Mouse (Mus musculus) common myeloid progenitor, adult 5-6 weeks (primary cell): ENCODE data around the gene Rbm6. TPM values are rescaled to one million over a fixed set of nuclear protein-coding genes. Genes with fewer than 3 reads are reported as not detected.
A peak's percentile ranks its signal among the peaks of the same experiment; 100 is the strongest.

Source experiments
- ATAC-seq: replicated peaks from 2 replicates; pipeline ENCODE4 v1.8.0; 2016; ENCODE audit warnings: low read depth, mild to moderate bottlenecking, moderate TSS enrichment, inconsistent platforms; ENCODE audit not compliant: poor library complexity, severe bottlenecking
- total RNA-seq: library from RNA; stranded (forward); fragments of 200-1000, 187-1606 nt; gene quantifications from 2 replicates; pipeline ENCODE4 v1.2.3, GENCODE M21; 2017

The Rbm6 gene
- total RNA-seq, 1 experiment from 2014 or later, result 180 TPM

- ATAC-seq, result peak; percentile 97
Observed at GRCm38 (mm10) chr9:107887804-107888266, 14.8 kb upstream of the Rbm6 start, which contains the start of gene Mon1a. Gene Mon1a, plus strand, starts transcription at chr9:107888151.

DNA sequence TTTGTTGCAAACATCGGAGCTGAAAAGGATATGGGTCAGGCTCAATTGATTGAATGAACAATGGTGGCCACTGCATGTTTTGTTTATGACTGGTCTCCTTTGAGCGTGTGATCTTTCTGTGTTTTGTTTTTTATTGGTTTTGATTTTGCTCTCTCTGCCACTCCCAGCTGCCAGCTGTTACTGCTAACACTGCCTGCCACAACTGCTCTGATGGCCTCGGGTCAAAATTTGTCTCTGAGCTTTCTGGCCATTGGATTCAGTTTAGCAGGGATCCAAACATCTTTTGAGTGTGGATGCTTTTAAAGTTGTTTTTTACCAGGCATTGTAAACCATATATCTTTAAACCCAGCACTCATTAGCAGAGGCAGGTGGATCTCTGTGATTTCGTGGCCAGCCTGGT, 7.4 kb upstream of the Rbm6 start:
- no peak for ATAC-seq

DNA sequence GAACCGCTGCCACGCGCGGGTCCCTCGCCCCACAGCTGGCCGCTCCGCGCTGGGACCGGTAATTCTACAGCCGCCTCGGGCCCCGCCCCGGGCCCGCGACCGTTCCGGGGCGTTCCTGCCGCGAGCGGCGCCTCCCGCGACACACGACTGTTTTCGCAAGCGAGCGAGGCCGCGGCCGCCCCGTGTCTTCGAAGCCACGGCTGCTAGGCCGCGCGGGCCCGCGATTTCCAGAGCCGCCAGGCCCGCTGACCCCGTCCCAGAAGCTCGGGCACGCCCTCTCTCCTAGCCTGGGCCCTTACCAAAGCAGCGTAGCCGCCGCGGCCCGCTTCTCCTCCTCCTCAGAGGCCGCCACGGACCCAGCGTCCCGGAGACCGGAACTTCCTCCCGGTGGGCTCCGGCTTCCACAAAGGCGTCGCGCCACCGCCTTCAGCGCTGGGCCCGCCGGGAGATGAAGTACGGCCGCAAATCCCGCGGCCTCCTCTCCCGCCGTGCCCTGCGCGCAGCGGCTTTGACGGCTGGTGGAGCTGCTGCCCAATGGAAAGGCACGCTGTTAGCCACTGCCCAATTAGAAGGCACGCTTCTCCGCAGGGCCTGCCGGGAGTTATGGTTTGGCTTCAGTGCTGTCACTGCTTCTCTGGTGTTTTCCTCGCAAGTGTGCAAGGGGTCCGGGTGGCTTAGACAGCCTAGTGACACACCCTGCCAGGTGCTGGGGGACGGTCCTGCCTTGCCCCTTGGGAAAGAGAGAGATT, 513 bp downstream of the Rbm6 start:
- peak; percentile 99 for ATAC-seq

GRCm38 (mm10) chr9:107866081-107866480, 7.0 kb downstream of the Rbm6 start:
- ATAC-seq, result no peak

DNA sequence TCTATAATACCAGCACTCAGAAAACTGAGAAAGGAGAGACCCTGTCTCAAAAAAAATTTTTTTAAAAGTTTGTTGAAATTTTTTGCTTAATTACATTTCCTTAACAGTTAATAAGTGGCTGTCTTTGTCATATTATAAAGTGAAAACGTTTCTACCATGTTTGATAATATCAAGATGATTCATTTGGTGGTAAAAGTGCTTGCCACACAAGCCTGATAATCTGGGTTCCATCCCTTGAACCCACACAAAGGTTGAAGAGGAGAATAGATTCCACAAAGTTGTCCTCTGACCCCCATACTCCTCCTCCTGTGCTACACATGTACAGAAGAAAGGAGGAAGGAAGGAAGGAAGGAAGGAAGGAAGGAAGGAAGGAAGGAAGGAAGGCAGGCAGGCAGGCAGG, 8.5 kb downstream of the Rbm6 start:
- no peak for ATAC-seq

DNA sequence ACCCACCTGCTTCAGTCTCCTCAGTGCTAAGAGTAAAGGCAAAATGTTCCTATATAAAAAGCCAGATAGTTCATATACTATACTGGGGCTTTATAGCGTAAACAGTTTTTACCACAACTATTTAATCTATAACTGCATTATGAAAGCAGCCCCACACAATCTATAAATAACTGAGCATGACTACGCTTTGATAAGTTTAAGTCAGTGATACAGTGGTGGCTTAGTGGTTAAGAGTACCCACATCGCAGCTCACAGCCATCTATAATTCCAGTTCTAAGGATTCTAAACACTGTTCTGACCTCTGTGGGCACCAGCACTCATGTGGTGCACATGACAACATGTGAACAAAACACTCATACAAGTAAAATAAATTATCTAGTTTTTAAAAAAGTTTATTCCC, 14.7 kb downstream of the Rbm6 start:
- peak; percentile 66; the same call in 1 of the 2 replicates for ATAC-seq

GRCm38 (mm10) chr9:107848922-107849321, 24.1 kb downstream of the Rbm6 start:
- ATAC-seq, result no peak

DNA sequence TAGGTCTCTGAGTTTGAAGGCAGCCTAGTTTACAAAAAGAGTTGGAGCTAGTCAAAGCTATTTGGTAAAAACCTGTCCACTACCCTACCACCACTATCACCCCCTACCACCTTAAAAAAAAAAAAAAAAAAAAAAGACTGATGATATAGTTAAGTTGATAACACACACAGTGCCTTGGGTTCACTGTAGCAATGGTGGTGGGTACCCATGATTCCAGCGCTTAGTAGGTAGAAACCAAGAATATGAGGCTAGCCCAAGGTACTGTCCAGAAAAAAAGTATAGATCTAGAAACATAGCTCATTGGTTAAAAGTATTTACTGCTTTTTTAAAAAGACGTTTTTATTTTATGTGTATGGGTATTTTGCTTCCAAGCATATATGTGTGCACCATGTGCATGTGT, 30.3 kb downstream of the Rbm6 start:
- ATAC-seq, result no peak

DNA sequence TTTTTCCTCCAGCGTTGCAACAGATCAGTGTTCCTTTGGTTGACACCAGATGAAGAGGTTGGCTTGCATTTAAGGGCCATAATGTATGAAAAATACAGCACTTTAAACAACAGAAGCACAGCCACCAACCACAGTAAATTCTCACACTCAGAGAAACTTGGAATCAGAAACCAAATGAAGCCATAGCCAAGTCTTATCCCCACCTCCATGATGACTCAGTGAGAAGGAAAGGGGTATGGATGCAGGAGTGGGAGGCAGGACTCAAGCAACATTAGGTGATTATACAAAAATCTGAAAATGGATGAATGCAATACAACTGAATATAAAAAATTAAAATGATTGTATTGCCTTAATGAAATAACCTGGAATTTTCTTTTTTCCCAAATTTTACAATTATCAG, 34.2 kb downstream of the Rbm6 start:
- ATAC-seq, result no peak

DNA sequence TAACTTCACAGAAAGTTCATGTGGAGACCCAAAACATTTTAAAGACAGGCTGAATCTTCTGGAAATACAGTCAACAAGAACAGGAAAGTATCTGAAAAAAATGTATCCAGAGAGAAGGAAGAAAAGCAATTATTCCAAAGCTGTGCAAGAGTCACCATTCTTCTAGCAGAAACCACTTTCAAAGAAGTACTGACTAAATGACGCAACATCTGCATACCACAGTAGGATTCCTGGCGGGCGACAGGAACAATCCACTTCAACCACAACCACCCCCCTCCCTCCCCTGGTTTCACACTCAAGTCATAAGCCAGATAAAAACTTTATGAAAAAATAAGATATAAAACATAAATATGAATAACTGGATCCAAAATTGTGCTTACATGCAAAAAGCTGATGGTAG, 39.2 kb downstream of the Rbm6 start:
- ATAC-seq, result peak; percentile 71; the same call in 1 of the 2 replicates

DNA sequence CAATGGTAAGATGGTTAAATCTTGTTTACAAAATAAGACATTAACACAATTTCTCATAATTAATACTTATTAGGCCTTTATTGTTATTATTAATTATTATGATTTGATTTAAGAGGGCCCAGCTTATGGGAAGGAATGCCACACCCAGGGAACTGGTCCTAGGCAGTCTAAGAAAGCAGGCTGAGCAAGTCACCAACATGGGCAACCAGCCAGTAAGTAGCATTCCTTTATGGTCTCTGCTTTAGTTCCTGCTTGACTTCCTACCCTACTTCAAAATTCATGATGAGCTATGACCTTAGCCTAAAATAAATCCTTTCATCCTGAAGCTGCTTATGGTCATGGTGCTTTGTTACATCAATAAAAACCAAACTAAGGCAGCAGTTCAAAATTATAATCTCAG, 41.3 kb downstream of the Rbm6 start:
- no peak for ATAC-seq

DNA sequence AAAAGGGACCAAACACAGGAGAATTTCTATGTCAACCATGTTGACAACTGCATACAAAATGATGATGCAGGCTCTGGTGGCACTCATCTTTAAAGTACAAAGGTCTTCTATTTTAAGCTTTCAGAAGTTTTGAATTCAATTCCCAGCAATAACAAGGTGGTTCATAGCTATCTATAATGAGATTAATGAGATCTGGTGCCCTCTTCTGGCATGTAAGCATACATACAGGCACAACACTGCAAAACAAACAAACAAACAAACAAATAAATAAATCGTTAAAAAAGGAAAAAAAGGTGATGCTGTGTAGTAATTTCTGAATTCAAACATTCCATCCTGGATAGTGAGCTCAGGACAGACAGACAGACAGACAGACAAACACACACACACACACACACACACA, 60.9 kb downstream of the Rbm6 start:
- no peak for ATAC-seq

- no peak for ATAC-seq
Observed at GRCm38 (mm10) chr9:107810985-107811384, 62.1 kb downstream of the Rbm6 start.

GRCm38 (mm10) chr9:107791714-107792113, 81.3 kb downstream of the Rbm6 start:
- 0 out of 2 replicates have a peak, but pooled peaks have one; percentile 15 for ATAC-seq

DNA sequence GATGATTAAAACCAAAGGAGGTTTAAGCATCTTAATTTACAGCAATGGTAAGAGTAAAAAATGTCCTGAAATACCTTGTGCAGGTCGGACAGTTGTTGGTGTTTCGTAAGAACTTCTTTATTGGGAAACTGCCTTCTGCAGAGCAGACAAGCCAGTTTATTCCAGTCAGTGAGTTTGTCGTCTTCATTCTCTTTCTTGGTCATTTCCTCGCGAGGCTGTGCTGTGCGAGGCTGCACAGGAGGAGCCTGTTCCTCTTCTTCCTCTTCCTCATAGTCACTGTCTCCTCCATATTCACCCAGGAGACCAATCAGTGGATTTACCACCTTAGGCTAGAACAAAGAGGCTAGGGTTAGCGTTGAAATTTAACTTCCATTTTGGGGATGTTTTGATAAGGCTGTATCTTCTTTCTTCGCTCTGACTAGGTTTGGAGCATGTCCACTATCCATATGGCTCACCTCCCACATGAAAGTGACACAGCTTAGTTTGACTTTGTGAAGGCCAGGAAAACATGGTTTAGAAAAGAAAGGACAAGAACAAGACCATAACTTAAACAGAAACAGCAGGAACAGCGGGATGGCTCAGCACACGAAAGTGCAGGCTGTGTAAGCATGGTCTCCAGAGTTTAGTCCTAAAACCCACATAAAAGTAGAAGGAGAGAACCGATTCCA, 90.4 kb downstream of the Rbm6 start:
- no peak for ATAC-seq

DNA sequence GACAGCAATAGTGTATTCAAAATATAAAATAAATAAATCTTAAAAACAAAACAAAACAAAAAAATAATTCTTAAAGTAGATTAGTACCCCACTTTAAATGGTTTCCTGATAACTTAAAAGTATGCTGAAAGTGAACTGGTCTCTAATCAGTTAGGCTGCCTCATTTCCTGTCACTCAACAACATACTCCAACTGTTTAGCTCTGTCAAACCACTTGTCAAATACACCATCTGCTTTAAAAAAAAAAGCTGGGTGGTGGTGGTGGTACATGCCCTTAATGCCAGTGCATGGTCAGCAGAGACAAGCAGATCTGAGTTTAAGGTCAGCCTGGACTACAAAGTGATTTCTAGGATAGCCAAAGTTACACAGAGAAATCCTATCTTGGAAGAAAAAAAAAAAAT, 96.2 kb downstream of the Rbm6 start:
- 0 out of 2 replicates have a peak, but pooled peaks have one; percentile 47 for ATAC-seq

DNA sequence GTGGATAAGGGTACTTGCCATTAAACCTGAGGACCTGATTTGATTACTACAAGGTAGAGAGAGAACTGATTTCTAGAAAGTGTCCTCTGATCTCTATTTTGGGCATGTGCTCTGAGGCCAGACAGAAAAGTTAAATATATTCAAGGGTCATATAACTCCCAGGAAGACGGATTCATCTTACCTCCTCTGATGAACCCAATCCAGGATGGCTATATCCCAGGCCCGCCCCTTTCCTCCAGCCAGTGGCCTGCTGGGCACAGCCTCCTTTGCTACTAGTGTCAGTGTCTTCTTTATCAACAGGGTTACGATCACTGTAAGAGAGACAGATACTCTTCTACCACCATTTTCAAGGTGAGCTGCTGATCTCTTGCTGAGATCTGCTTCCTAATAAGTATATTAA, 98.6 kb downstream of the Rbm6 start:
- no peak for ATAC-seq

DNA sequence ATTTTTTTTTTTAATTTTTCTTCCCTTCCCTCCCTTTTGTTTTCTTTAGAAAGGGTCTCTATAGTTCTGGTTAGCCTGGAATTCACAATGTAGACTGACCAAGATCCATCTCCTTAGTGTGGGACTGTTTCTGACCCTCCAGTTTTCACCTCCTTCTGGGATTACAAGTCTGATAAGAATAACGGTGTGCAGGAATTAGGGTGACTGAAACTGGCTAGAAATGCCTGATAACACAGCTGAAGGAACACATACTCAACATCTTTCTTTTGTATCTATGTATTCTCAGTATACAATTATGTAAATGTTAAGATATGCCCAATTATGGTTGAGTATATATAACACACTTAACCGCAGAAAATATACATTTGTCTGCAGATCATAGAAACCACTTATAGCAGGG, 101.3 kb downstream of the Rbm6 start:
- ATAC-seq, result no peak

- ATAC-seq, result peak; percentile 99
Observed at GRCm38 (mm10) chr9:107770374-107771290, 102.4 kb downstream of the Rbm6 start, which contains the start of gene Rbm5. Gene Rbm5, minus strand, starts transcription at chr9:107770996.

DNA sequence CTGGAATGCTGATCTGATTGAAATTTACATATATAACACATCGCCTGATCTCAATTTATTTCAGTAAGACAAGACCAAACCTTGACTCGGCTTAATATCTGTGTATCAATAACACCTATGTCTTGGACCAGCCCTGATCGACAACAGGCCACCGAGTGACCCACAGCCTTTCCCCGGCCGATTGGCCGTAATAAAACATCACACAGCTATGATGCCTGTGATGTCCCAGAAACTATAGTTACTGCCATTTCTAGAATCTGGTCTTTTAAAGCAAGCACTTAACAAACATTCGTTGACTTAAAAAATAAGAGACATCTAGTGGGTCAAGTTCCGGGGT, 103.0 kb downstream of the Rbm6 start:
- no peak for ATAC-seq
